Mouse (Mus musculus) MEL (cell line): ENCODE data around the gene Ust. TPM values are rescaled to one million over a fixed set of nuclear protein-coding genes. Genes with fewer than 3 reads are reported as not detected.

Experiments
- DNase-seq: peaks from one replicate; pipeline ENCODE4 v3.0.0; 2011; ENCODE audit warnings: low read depth, low spot score
- H3K27ac ChIP-seq: 2 replicates; pipeline ENCODE4 v1.5.1; 2012; ENCODE audit warnings: low read depth, mild to moderate bottlenecking, control low read depth, low read length, moderate library complexity; ENCODE audit not compliant: control insufficient read depth
- H3K27me3 ChIP-seq, 2 experiments: fragments of 150-350 bp in 1 of 2; sonication (generic) in 1 of 2; 2 replicates each; pipeline ENCODE4 v1.6.1; 2012; ENCODE audit warnings: low read length in 2 of 2, mild to moderate bottlenecking in 2 of 2, improper control_type of control experiment in 1 of 2, moderate library complexity in 1 of 2; ENCODE audit not compliant: insufficient read depth in 2 of 2, control insufficient read depth in 1 of 2
- H3K36me3 ChIP-seq, 2 experiments: 2 replicates each; pipeline ENCODE4 v1.6.1; 2012 to 2014; ENCODE audit warnings: low read length in 2 of 2, improper control_type of control experiment in 1 of 2, inconsistent platforms in 1 of 2, mild to moderate bottlenecking in 1 of 2; ENCODE audit not compliant: insufficient read depth in 2 of 2, control insufficient read depth in 1 of 2
- H3K4me1 ChIP-seq, 2 experiments: fragments of 150-350 bp in 1 of 2; sonication (generic) in 1 of 2; 2 replicates each; pipeline ENCODE4 v1.6.1; 2012; ENCODE audit warnings: low read length in 2 of 2, improper control_type of control experiment in 1 of 2, mild to moderate bottlenecking in 1 of 2; ENCODE audit not compliant: insufficient read depth in 2 of 2, control insufficient read depth in 1 of 2
- H3K4me3 ChIP-seq, 2 experiments: fragments of 150-350 bp in 1 of 2; sonication (generic) in 1 of 2; 2 replicates each; pipeline ENCODE4 v1.5.1; 2012; ENCODE audit warnings: low read depth in 2 of 2, low read length in 2 of 2, mild to moderate bottlenecking in 2 of 2, moderate library complexity in 2 of 2, control low read depth in 1 of 2, improper control_type of control experiment in 1 of 2; ENCODE audit not compliant: control insufficient read depth in 1 of 2, insufficient read depth in 1 of 2
- H3K79me2 ChIP-seq: 2 replicates; pipeline ENCODE4 v1.6.1; 2012; ENCODE audit warnings: mild to moderate bottlenecking, low read length, moderate library complexity; ENCODE audit not compliant: control insufficient read depth, poor library complexity, insufficient read depth
- H3K9ac ChIP-seq: 2 replicates; pipeline ENCODE4 v1.6.1; 2012; ENCODE audit warnings: low read depth, mild to moderate bottlenecking, control low read depth, low read length, moderate library complexity; ENCODE audit not compliant: control insufficient read depth, poor library complexity, severe bottlenecking
- H3K9me3 ChIP-seq: fragments of 150-350 bp; sonication (generic); replicated peaks from 2 replicates; pipeline ENCODE4 v1.6.1; 2012; ENCODE audit warnings: mild to moderate bottlenecking, low read length, improper control_type of control experiment, moderate library complexity; ENCODE audit not compliant: insufficient read depth
- BHLHE40 ChIP-seq: IDR thresholded peaks from 2 replicates; pipeline ENCODE4 v1.6.1; 2012; ENCODE audit warnings: low read depth, mild to moderate bottlenecking, inconsistent platforms, low read length, improper control_type of control experiment, borderline replicate concordance
- CHD1 ChIP-seq: IDR thresholded peaks from 2 replicates; pipeline ENCODE4 v1.6.1; 2012; ENCODE audit warnings: low read depth, mild to moderate bottlenecking, inconsistent platforms, low read length, improper control_type of control experiment
- CHD2 ChIP-seq: IDR thresholded peaks from 2 replicates; pipeline ENCODE4 v1.6.1; 2011; ENCODE audit warnings: low read length, improper control_type of control experiment
- ELF1 ChIP-seq: IDR thresholded peaks from 2 replicates; pipeline ENCODE4 v1.6.1; 2014; ENCODE audit warnings: low read depth, mild to moderate bottlenecking, inconsistent platforms, low read length, improper control_type of control experiment, moderate library complexity
- ETS1 ChIP-seq: IDR thresholded peaks from 2 replicates; pipeline ENCODE4 v1.6.1; 2012; ENCODE audit warnings: low read depth, mild to moderate bottlenecking, inconsistent platforms, low read length, improper control_type of control experiment, moderate library complexity
- GATA1 ChIP-seq: IDR thresholded peaks from 2 replicates; pipeline ENCODE4 v1.6.1; 2011; ENCODE audit warnings: low read depth, low read length, improper control_type of control experiment
- HCFC1 ChIP-seq: IDR thresholded peaks from 2 replicates; pipeline ENCODE4 v1.6.1; 2012; ENCODE audit warnings: low read depth, mild to moderate bottlenecking, inconsistent platforms, low read length, improper control_type of control experiment, moderate library complexity
- MAFK ChIP-seq: IDR thresholded peaks from 2 replicates; pipeline ENCODE4 v1.6.1; 2011; ENCODE audit warnings: low read depth, mild to moderate bottlenecking, low read length, improper control_type of control experiment, borderline replicate concordance
- MAX ChIP-seq: IDR thresholded peaks from 2 replicates; pipeline ENCODE4 v1.6.1; 2011; ENCODE audit warnings: low read length, improper control_type of control experiment
- MEF2A ChIP-seq: IDR thresholded peaks from 2 replicates; pipeline ENCODE4 v1.6.1; 2014; ENCODE audit warnings: low read depth, mild to moderate bottlenecking, inconsistent platforms, low read length, improper control_type of control experiment; ENCODE audit not compliant: poor library complexity, insufficient replicate concordance, severe bottlenecking; ENCODE audit errors: extremely low read depth
- MXI1 ChIP-seq: IDR thresholded peaks from 2 replicates; pipeline ENCODE4 v1.6.1; 2011; ENCODE audit warnings: mild to moderate bottlenecking, low read depth, low read length, improper control_type of control experiment
- MYB ChIP-seq: IDR thresholded peaks from 2 replicates; pipeline ENCODE4 v1.6.1; 2011; ENCODE audit warnings: mild to moderate bottlenecking, low read depth, low read length, improper control_type of control experiment
- NELFE ChIP-seq: IDR thresholded peaks from 2 replicates; pipeline ENCODE4 v1.6.1; 2011; ENCODE audit warnings: low read depth, low read length, improper control_type of control experiment
- NRF1 ChIP-seq: IDR thresholded peaks from 2 replicates; pipeline ENCODE4 v1.6.1; 2014; ENCODE audit warnings: low read depth, mild to moderate bottlenecking, inconsistent platforms, low read length, improper control_type of control experiment, moderate library complexity; ENCODE audit not compliant: poor library complexity, insufficient read depth, severe bottlenecking
- POLR2A ChIP-seq, 2 experiments: IDR thresholded peaks; 2 replicates each; pipeline ENCODE4 v1.6.1; 2011 to 2012; ENCODE audit warnings: low read length in 2 of 2, mild to moderate bottlenecking in 2 of 2, control low read depth in 1 of 2, improper control_type of control experiment in 1 of 2, low read depth in 1 of 2, moderate library complexity in 1 of 2; ENCODE audit not compliant: control insufficient read depth in 1 of 2, insufficient read depth in 1 of 2, poor library complexity in 1 of 2
- POLR2AphosphoS2 ChIP-seq: IDR thresholded peaks from 2 replicates; pipeline ENCODE4 v1.6.1; 2011; ENCODE audit warnings: low read length, improper control_type of control experiment
- SIN3A ChIP-seq: IDR thresholded peaks from 2 replicates; pipeline ENCODE4 v1.6.1; 2012; ENCODE audit warnings: low read length, improper control_type of control experiment, inconsistent platforms
- SMC3 ChIP-seq: IDR thresholded peaks from 2 replicates; pipeline ENCODE4 v1.6.1; 2011; ENCODE audit warnings: low read depth, low read length, improper control_type of control experiment
- TAL1 ChIP-seq: IDR thresholded peaks from 2 replicates; pipeline ENCODE4 v1.6.1; 2012; ENCODE audit warnings: mild to moderate bottlenecking, inconsistent platforms, low read length, moderate library complexity, mixed read lengths
- TBP ChIP-seq: IDR thresholded peaks from 2 replicates; pipeline ENCODE4 v1.8.0; 2011; ENCODE audit warnings: low read depth, low read length, improper control_type of control experiment
- UBTF ChIP-seq: IDR thresholded peaks from 2 replicates; pipeline ENCODE4 v1.6.1; 2012; ENCODE audit warnings: low read depth, mild to moderate bottlenecking, inconsistent platforms, low read length, improper control_type of control experiment, moderate library complexity, borderline replicate concordance; ENCODE audit not compliant: insufficient read depth
- ZKSCAN1 ChIP-seq: IDR thresholded peaks from 2 replicates; pipeline ENCODE4 v1.6.1; 2012; ENCODE audit warnings: low read depth, mild to moderate bottlenecking, inconsistent platforms, low read length, improper control_type of control experiment, moderate library complexity
- polyA plus RNA-seq, 2 experiments: library from polyadenylated mRNA; stranded (reverse) in 1 of 2; unstranded in 1 of 2; fragments of >175 nt in 1 of 2; fragments of >200 nt in 1 of 2; gene quantifications; 2 replicates each; pipeline versions ENCODE4 v1.2.1 to v1.2.4; 2012; ENCODE audit warnings: low replicate concordance in 2 of 2, low read depth in 1 of 2; ENCODE audit not compliant: insufficient read length in 2 of 2, insufficient read depth in 1 of 2, missing spikeins in 1 of 2
- total RNA-seq: library from RNA; depleted of rRNA; stranded (reverse); fragments of 300-350 nt; gene quantifications from 2 replicates; pipeline ENCODE4 v1.2.3, GENCODE M21; 2012

Ust gene
- total and polyA plus RNA-seq, 3 experiments = not detected

DNA sequence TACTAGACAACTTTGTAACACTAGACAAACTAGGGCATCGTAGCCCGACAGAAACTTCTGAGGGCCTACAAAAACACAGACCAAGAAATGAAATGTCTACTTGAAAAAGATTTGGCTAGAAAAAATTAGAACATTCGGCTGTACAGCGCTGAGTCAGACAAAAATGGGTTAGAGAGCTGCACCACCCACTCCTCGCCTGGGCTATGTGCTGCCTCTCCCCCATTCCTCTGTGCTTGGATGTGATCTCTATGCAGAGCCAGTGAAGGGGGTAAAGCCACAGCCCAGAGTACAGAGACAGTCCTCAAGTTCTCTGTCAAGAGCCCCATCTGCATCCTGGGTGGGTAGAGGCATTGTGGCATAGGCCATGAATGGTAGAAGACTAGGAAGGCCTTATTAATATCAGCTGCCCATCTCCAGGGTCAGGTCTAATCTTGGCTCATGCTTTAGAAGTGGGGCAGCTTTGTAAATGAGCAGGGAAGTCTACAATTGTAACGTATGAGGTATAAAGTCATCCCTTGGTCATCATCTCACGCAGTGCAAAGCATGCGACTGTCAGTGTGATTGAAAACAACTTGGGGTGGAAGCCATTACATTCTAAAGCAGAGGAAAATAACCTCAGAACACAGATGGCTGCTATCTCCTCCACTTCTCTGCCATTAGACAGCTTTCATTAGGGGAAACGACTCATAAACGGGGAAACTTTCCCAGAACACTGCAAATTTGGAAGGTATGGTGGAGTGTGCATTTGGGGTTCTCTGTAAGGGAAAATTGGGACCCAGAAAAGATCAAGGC, 281.6 kb downstream of the Ust start:
- Histone ChIP-seq H3K27ac (no peak overlapping the region), H3K4me3 (no peak overlapping the region), H3K4me1 (no peaks in the 10 kb centered on the region), H3K36me3 (no peaks in the 10 kb centered on the region), H3K9ac (no peak overlapping the region), H3K79me2 (no peaks in the 10 kb centered on the region), H3K27me3 (peaks cover 0 to 1% of the 10 kb centered on the region in 2 experiments; a peak in 2 of 4 replicates), H3K9me3 (no peaks in the 10 kb centered on the region)
- DNase-seq = no peak
- TF ChIP-seq CHD1 (no peak), MAX (no peak), POLR2AphosphoS2 (no peak), MXI1 (no peak), SMC3 (no peak), UBTF (no peak), MYB (no peak), TBP (no peak), MEF2A (no peak), GATA1 (no peak), ZKSCAN1 (no peak), ETS1 (no peak), SIN3A (no peak), CHD2 (no peak), POLR2A (IDR thresholded peaks at IDR 0.05; ENCODE audit: control insufficient read depth in 1 of 2, insufficient read depth in 1 of 2, low read depth in 1 of 2, low read length in 2 of 2, poor library complexity in 1 of 2) (no peak), NRF1 (no peak), TAL1 (no peak), NELFE (no peak)

DNA sequence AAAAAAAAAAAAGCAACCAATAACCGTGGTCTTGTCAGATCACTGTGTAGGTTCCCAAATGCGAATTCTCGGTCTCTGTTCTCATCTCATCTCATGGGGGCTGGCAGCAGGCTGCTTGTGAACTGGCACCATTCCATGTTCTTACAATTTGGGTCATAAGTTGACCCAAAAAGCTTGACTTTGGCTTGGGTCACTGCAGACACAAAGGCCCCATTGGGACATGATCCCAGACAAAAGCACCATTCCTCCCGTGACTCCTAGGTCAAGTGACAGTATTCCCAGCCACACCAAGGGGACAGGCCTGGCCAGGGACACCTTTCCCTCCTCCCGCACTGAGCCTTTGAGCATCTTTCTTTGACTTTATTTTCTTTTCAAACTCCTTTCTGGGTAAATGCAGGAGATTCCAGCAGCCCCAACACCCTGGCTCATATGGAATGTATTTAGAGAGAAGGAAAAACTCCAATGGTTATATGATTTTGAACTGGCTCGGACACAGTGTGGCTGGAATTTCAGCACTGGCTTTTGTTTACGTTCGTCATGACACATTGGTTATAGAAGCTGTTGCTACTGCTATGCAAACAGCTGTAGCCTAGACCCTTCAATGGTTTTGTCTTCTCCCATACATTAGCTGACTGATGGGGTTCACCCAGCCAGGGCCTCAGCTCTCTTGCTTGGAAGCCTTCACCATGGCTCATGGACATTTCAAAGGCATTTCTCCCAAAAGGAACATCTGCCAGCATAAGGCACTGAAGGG, 285.3 kb downstream of the Ust start:
- no peak overlapping the region for H3K9ac ChIP-seq
- no peaks in the 10 kb centered on the region for H3K79me2 ChIP-seq
- H3K27me3 ChIP-seq = peaks cover 0 to 3% of the 10 kb centered on the region in 2 experiments; a peak in 2 of 4 replicates
- DNase-seq = no peak
- H3K27ac ChIP-seq = no peak overlapping the region
- H3K36me3 ChIP-seq = no peaks in the 10 kb centered on the region
- no peaks in the 10 kb centered on the region for H3K9me3 ChIP-seq
- TF ChIP-seq CHD1 (no peak), BHLHE40 (no peak), ELF1 (no peak), SIN3A (no peak), GATA1 (no peak), MAFK (no peak), HCFC1 (no peak), MYB (no peak), SMC3 (no peak), ZKSCAN1 (no peak)
- no peak overlapping the region for H3K4me3 ChIP-seq
- H3K4me1 ChIP-seq = no peaks in the 10 kb centered on the region
